Mouse (Mus musculus) regulatory T cell (primary cell): ENCODE measurements around the gene Gpr152.
"Not testable (repeated sequence)": the region's sequence is repeated elsewhere in the genome, so short reads cannot be mapped to it uniquely, and the experiment has no call there.

Source experiments
- in situ Hi-C: fragments of 300-600 bp; cut with MboI, MseI; formaldehyde crosslinking; loops from one replicate; pipeline ENCODE4 v1.15.1; 2025; ENCODE audit warnings: high pct_unique_total_duplicates

Gene Gpr152

GRCm38 (mm10) chr19:4108535-4108934 is 31.1 kb upstream of the Gpr152 start:
- in situ Hi-C loops = no loop called here

DNA sequence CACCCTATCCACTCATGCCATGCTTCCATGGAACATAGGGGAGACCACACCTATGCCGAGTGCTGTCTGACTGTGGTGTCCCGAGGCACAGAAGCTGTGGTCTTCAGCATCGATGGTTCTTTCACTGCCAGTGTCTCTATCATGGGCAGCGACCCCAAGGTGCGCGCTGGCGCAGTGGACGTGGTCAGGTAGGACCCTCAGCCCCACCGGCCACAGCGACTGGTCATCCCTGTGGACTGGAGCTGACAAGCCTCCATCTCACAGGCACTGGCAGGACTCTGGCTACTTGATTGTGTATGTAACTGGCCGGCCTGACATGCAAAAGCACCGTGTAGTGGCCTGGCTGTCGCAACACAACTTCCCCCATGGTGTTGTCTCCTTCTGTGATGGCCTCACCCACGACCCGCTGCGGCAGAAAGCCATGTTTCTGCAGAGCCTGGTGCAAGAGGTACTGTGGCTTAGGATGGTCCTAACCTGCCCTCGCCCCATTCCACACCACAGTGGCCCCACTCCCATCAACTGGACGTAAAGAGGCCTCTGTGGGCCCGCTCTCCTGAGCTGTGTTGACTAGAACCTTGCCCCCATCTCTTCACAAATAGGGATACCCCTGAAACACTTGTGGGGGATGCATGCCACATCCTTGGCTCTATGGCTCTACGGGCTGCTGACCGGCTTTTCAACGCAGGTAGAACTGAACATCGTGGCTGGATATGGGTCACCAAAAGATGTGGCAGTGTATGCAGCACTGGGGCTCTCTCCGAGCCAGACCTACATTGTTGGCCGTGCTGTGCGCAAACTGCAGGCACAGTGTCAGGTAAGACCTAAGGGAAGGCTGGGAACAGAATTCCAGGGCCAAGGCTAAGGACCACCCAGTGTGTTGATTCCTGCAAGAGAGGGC is 27.3 kb upstream of the Gpr152 start:
- in situ Hi-C loops = loop anchor here (10.0 kb wide), 3 partner anchors 62 to 992 kb away; partner anchors contain the start of genes Carns1, Cpt1a and Rab1b

DNA sequence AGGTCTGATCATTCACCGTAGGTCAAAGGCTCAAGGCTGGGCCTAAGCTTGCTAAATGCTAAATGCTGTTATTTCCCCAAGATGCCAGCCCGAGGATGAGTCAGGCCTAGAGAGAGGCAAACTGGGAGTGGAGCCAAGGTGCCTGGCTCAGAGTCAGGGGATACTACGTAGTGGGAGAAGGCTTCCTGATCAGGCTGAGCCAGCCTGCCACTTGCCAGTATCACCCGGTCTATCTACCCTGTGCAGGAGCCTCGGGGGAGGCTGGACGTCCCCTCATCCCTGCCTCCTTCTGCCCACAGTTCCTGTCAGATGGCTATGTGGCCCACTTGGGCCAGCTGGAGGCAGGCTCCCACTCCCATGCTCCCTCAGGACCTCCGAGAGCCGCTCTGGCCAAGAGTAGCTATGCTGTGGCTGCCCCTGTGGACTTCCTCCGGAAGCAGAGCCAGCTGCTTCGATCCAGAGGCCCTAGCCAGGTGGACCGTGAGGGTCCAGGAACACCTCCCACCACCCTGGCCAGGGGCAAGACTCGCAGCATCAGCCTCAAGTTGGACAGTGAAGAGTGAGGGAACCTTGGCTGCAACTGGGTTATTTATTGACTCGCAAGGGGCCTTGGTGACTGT is 26.3 kb upstream of the Gpr152 start:
- in situ Hi-C loops = loop anchor here (10.0 kb wide), 3 partner anchors 62 to 992 kb away; partner anchors contain the start of genes Carns1, Cpt1a and Rab1b

GRCm38 (mm10) chr19:4113806-4114230 is 25.8 kb upstream of the Gpr152 start:
- in situ Hi-C loops = loop anchor here (10.0 kb wide), 3 partner anchors 61 to 991 kb away; partner anchors contain the start of genes Carns1, Cpt1a and Rab1b

- in situ Hi-C loops = loop anchor here (10.0 kb wide), 3 partner anchors 60 to 990 kb away; partner anchors contain the start of genes Carns1, Cpt1a and Rab1b
Observed at GRCm38 (mm10) chr19:4114551-4114950, 25.0 kb upstream of the Gpr152 start.

GRCm38 (mm10) chr19:4115144-4115543 is 24.4 kb upstream of the Gpr152 start:
- in situ Hi-C loops = loop anchor here (5.0 to 10.0 kb wide), 4 partner anchors 60 to 990 kb away; partner anchors contain the start of genes Carns1, Cpt1a, Ppp1ca and Rab1b

DNA sequence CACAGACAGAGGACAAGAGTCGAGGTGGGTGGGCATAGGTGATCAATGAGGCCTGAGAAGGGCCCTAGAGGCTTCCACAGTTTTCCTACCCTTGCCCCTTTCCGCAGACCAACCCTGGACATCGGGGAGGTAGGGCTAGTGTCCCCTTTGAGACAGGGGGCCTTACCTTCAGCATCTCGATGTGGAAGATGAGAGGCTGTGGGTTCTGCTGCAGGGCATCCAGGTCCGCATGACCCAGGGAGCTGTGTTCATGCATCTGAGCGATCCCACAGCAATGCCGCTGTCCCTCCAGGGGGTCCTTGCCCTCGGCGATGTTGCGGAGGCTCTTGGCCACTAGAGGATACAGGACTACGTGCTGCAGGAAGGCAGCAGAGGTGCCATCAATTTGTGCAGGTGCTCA is 23.8 kb upstream of the Gpr152 start:
- in situ Hi-C loops = loop anchor here (5.0 to 10.0 kb wide), 4 partner anchors 59 to 989 kb away; partner anchors contain the start of genes Carns1, Cpt1a, Ppp1ca and Rab1b

- in situ Hi-C loops = loop anchor here (5.0 to 10.0 kb wide), 4 partner anchors 58 to 988 kb away; partner anchors contain the start of genes Carns1, Cpt1a, Ppp1ca and Rab1b
Observed at GRCm38 (mm10) chr19:4117006-4117405, 22.6 kb upstream of the Gpr152 start.

- in situ Hi-C loops = loop anchor here (5.0 to 10.0 kb wide), 4 partner anchors 56 to 986 kb away; partner anchors contain the start of genes Carns1, Cpt1a, Ppp1ca and Rab1b
Observed at GRCm38 (mm10) chr19:4118350-4118749, 21.2 kb upstream of the Gpr152 start.

- in situ Hi-C loops = loop anchor here (5.0 to 10.0 kb wide), 4 partner anchors 55 to 985 kb away; partner anchors contain the start of genes Carns1, Cpt1a, Ppp1ca and Rab1b
Observed at GRCm38 (mm10) chr19:4119716-4120487, 19.7 kb upstream of the Gpr152 start.

- in situ Hi-C loops = no loop called here
Observed at GRCm38 (mm10) chr19:4120496-4120895, 19.1 kb upstream of the Gpr152 start.

DNA sequence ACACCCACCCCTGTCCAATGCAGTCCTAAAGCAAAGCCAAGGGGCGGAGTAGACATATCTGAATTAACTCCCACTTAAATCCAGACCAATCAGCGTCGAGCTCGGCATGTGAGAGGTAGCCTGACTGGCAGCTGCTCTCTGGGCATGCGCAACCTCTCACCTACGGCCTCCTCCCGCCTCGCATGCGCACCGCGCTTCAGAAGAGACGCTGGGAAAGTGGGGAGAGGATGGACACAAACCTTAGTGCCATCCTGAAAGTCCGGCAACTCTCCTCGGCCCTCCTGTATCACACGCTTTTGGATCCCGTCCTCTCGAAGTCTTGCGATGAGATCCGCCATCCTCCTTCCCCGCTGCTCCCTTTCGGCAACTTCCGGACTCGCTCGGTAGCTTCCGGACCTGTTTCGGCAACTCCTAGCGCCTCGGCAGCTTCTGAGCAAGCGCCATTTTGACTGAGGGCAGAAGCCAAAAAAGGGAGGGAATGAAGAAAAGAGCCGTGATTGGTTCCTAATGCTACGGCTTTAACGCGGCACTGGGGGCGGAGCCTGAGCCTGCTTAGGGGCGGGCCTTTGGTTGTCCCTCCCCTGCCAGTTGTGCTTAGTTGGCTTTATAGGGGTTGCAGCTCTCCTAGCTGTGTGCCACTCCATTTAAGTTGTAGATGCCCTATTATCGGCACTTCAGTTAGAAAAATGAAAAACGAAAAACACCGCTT is 18.3 kb upstream of the Gpr152 start:
- in situ Hi-C loops = no loop called here

DNA sequence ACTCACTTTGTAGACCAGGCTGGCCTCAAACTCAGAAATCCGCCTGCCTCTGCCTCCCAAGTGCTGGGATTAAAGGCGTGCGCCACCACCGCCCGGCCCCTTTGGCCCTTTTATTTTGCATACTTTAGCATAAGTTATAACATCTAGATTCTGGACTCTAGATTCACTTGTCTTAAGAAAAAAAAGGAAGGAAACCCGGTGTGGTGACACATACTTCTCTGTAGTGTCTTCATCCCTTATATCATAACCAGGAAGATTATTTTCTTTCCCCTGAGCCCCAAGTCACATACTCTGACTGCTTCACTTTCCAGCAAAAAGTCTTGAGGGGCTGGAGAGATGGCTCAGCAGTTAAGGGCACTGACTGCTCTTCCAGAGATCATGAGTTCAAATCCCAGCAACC is 17.7 kb upstream of the Gpr152 start:
- in situ Hi-C loops = not testable (repeated sequence)

DNA sequence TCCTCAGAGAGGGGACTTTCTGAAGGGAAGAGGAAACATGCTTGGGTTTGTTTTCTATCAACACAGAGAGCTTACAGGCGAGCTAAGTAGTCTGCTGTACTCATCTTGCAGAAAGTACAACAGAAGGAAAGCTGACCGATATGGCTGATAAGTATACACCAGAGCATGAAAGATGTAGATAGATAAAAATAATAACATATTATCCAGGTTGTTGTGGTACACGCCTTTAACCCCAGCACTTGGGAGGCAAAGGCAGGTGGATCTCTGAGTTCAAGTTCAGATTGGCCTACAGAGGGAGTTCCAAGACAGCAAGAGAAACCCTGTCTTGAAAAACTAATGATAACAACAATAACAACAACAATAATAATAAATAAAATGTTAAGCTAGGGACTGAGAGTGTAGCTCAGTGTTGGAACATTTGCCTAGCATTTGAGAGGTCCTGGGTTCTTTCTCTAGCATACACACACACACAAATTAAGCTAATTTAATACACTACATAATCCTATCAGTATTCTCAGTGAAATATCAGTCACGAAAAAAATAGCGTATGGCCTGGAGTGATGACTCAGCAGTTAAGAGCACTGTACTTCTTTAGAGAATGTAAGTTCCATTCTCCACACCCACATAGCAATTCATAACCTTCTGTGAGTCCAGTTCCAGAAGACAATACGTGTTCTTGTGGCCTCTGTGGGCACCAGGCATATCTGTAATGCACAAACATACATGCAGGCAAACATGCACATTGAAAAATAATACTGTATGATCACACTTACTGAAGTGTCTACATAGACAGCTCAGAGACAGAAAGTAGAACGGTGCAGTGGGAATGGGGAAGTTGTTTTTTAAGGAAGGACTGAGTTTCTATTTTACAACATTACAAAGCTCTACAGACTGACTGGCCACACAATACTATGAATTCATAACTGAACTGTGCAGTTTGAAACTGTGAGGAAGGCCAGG is 16.9 kb upstream of the Gpr152 start:
- in situ Hi-C loops = no loop called here

- in situ Hi-C loops = no loop called here
Observed at GRCm38 (mm10) chr19:4124432-4124831, 15.2 kb upstream of the Gpr152 start.

DNA sequence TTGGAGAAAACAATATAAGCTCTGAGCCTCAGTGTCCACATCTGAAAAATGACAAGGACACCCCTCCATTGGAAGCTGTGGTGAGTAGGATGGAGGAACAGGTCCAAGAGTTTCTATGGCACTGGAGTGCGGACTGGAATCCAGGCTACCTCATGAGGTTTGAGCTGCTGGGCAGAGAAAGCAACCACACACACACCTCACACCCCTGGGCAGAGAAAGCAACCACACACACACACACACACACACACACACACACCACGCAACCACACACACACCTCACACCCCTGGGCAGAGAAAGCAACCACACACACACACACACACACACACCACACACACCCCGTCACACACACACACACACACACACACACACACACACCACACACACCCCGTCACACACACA is 14.3 kb upstream of the Gpr152 start:
- in situ Hi-C loops = not testable (repeated sequence)

GRCm38 (mm10) chr19:4125741-4126696 is 13.6 kb upstream of the Gpr152 start, which contains the start of gene Aip:
TSS of gene Aip (minus strand) at chr19:4125858.
- in situ Hi-C loops = no loop called here
